Mouse (Mus musculus) E14TG2a.4 (cell line): ENCODE measurements around the gene Cdk18.

ENCODE experiments used
- CTCF ChIP-seq: conservative IDR thresholded peaks from 2 replicates; pipeline ENCODE4 v1.5.1; 2014; ENCODE audit warnings: low read length
- POU5F1 ChIP-seq: IDR thresholded peaks from 2 replicates; pipeline ENCODE4 v1.6.1; 2014; ENCODE audit warnings: low read length, borderline replicate concordance

GRCm38 (mm10) chr1:132138576-132139415 is 688 bp downstream of the Cdk18 start:
- TF ChIP-seq CTCF, result no peak
- no peak for TF ChIP-seq POU5F1
